Comparison of ENCODE assay signal across 9 mouse cellular contexts in the genomic region with DNA sequence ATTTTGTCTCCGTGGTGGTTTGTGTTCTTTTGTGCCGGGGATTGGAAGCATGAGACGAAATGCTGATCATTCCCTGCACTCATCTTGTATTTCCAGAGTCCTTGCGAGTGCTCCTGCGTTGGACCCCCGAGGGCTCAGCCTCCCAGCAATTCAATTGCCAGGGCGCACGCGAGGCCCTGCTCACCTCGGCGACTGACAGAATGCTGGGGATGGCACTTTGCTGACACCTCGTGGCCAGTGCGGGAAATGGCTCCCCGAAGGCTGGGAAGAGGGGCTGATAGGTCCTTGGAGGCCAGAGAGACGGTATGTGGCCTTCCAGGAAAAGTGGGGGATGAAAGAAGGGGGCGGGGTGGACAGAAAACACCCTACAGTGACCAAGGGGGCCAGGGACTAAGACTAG. TPM values are rescaled to one million over a fixed set of nuclear protein-coding genes. Genes with fewer than 3 reads are reported as not detected.
DNase-seq lines count a peak whose midpoint lies in the region; ATAC-seq and TF ChIP-seq lines count a peak whose summit lies in the region.
"Had no signal": no experiment of that assay in that cellular context is flagged by ENCODE, and none has a peak within 500 bp of the region (broad histone marks: within the 10 kb centered on the region; RNA-seq: fewer than 3 reads in every experiment).

No protein-coding gene starts in this region.

- no peaks in the 10 kb centered on the region for H3K36me3 ChIP-seq in forebrain, embryonic 11.5 days (ENCODE audit: control insufficient read depth, insufficient read depth, low read length)
- no peaks in the 10 kb centered on the region for H3K36me3 ChIP-seq in heart, postnatal 0 days (replicated peaks; ENCODE audit: control insufficient read depth, insufficient read depth, low read length)
- H3K36me3 ChIP-seq: embryonic facial prominence, embryonic 13.5 days had no signal

- TF ChIP-seq CTCF in heart, postnatal 0 days (IDR thresholded peaks at IDR 0.05; ENCODE audit: low read depth): peak; percentile 100

- H3K4me3 ChIP-seq in forebrain, embryonic 11.5 days (ENCODE audit: low read depth, low read length): no peak overlapping the region
- H3K4me3 ChIP-seq in heart, postnatal 0 days (ENCODE audit: low read depth, low read length): no peak overlapping the region
- H3K4me3 ChIP-seq: embryonic facial prominence, embryonic 13.5 days had no signal

- ATAC-seq in forebrain, embryonic 11.5 days (replicated peaks; ENCODE audit: low FRiP score): no peak
- ATAC-seq in heart, postnatal 0 days (ENCODE audit: insufficient read depth, low read depth): peak; percentile 65

- TF ChIP-seq EP300 in heart, postnatal 0 days (IDR thresholded peaks at IDR 0.05; ENCODE audit: low read depth): no peak

- H3K9ac ChIP-seq in forebrain, embryonic 11.5 days (ENCODE audit: low read length): no peak overlapping the region
- H3K9ac ChIP-seq in heart, postnatal 0 days (replicated peaks; ENCODE audit: low read depth, low read length): no peak overlapping the region
- H3K9ac ChIP-seq: embryonic facial prominence, embryonic 13.5 days had no signal

- no peak overlapping the region for H3K27ac ChIP-seq in forebrain, embryonic 11.5 days (ENCODE audit: low read depth, low read length)
- no peak overlapping the region for H3K27ac ChIP-seq in heart, postnatal 0 days (ENCODE audit: low read depth)
- H3K27ac ChIP-seq: embryonic facial prominence, embryonic 13.5 days had no signal

- WGBS in forebrain, embryonic 11.5 days: 6% methylated on average over 16 of the region's 16 CpGs
- 6% methylated on average over 16 of the region's 16 CpGs for WGBS in heart, postnatal 0 days

- 0 out of 2 replicates have a peak, but pooled peaks cover 2% of the 10 kb centered on the region for H3K4me1 ChIP-seq in forebrain, embryonic 11.5 days (replicated peaks; ENCODE audit: control insufficient read depth, insufficient read depth, low read length)
- no peaks in the 10 kb centered on the region for H3K4me1 ChIP-seq in heart, postnatal 0 days (ENCODE audit: control insufficient read depth, insufficient read depth)
- H3K4me1 ChIP-seq: embryonic facial prominence, embryonic 13.5 days had no signal

- H3K9me3 ChIP-seq in forebrain, embryonic 11.5 days (ENCODE audit: control insufficient read depth, low read length): no peaks in the 10 kb centered on the region
- H3K9me3 ChIP-seq in heart, postnatal 0 days (replicated peaks; ENCODE audit: control insufficient read depth, low read length): no peaks in the 10 kb centered on the region
- H3K9me3 ChIP-seq: embryonic facial prominence, embryonic 13.5 days had no signal

- H3K4me2 ChIP-seq in forebrain, embryonic 11.5 days (ENCODE audit: low read depth, low read length, severe bottlenecking): no peak overlapping the region
- no peak overlapping the region for H3K4me2 ChIP-seq in heart, postnatal 0 days (ENCODE audit: low read depth, low read length)
- H3K4me2 ChIP-seq: embryonic facial prominence, embryonic 13.5 days had no signal

- no peaks in the 10 kb centered on the region for H3K27me3 ChIP-seq in forebrain, embryonic 11.5 days (ENCODE audit: control insufficient read depth, insufficient read depth, low read length)
- peaks cover 31% of the 10 kb centered on the region; the same call in 1 of the 2 replicates for H3K27me3 ChIP-seq in heart, postnatal 0 days (ENCODE audit: control insufficient read depth, insufficient read depth, low read length)

- peak; percentile 58 to 64 for DNase-seq in CD8-positive naive resting alpha-beta T cell, adult 2 months (ENCODE audit: low read depth in 2 of 2, low spot score in 2 of 2)
- peak; percentile 85 for DNase-seq in brain, adult 2 months (ENCODE audit: low read depth, low spot score)
- peak; percentile 91 for DNase-seq in forebrain, embryonic 11.5 days (ENCODE audit: low spot score)
- peak; percentile 54 for DNase-seq in heart, postnatal 0 days (ENCODE audit: low spot score)
- peak; percentile 73 to 77 for DNase-seq in kidney, postnatal 25 days
- DNase-seq in lung, adult 18-20 months: peak; percentile 71 to 75
- DNase-seq in ovary, adult 18-20 months (ENCODE audit: low spot score): peak; percentile 37
- DNase-seq in thymus, postnatal 14 days: peak; percentile 81

RNA-seq across cellular contexts. Expression of a gene that starts 15.6 kb away (rescaled TPM):
- not detected in 2 replicates for polyA plus RNA-seq in forebrain, embryonic 11.5 days (2014; fragmentation: Nextera tagmentation; extraction: Ambion mirVana)
- not detected in 2 replicates for total RNA-seq in heart, postnatal 0 days (2014; rRNA removed; ENCODE audit: low replicate concordance)
- not detected in 2 replicates for polyA plus RNA-seq in heart, postnatal 0 days (2015; fragmentation: Nextera tagmentation; extraction: Ambion mirVana)
- polyA plus RNA-seq: embryonic facial prominence, embryonic 13.5 days had no signal

RNA-seq across cellular contexts. Expression of a gene that starts 27.1 kb away (rescaled TPM):
- 0.76 TPM in 2 replicates for polyA plus RNA-seq in forebrain, embryonic 11.5 days (2014; fragmentation: Nextera tagmentation; extraction: Ambion mirVana)
- total RNA-seq in heart, postnatal 0 days (2014; rRNA removed; ENCODE audit: low replicate concordance): not detected in 2 replicates
- polyA plus RNA-seq in heart, postnatal 0 days (2015; fragmentation: Nextera tagmentation; extraction: Ambion mirVana): 0.77 and 0.89 TPM in 2 replicates

RNA-seq across cellular contexts. Expression of a gene that starts 38.7 kb away (rescaled TPM):
- 6.7 and 7.1 TPM in 2 replicates for polyA plus RNA-seq in forebrain, embryonic 11.5 days (2014; fragmentation: Nextera tagmentation; extraction: Ambion mirVana)
- total RNA-seq in heart, postnatal 0 days (2014; rRNA removed; ENCODE audit: low replicate concordance): 33.8 and 41.8 TPM in 2 replicates
- 12.2 and 12.3 TPM in 2 replicates for polyA plus RNA-seq in heart, postnatal 0 days (2015; fragmentation: Nextera tagmentation; extraction: Ambion mirVana)

Comparison
In these comparisons a context has a peak if more than half of its experiments do, and no peak if none do; other contexts are left out.
1. DNase-seq: peak in every context shown above with its lines; median percentile 91 in forebrain, embryonic 11.5 days; 85 in brain, adult 2 months; 81 in thymus, postnatal 14 days; 75 in kidney, postnatal 25 days; 73 in lung, adult 18-20 months; 61 in CD8-positive naive resting alpha-beta T cell, adult 2 months; 54 in heart, postnatal 0 days; 37 in ovary, adult 18-20 months.